Mouse (Mus musculus) WW6 (cell line): ENCODE measurements around the gene Sstr3.

Source experiments
- DNase-seq: peaks from one replicate; pipeline ENCODE4 v3.0.0-alpha.2; 2013; ENCODE audit warnings: low read depth, low spot score

The Sstr3 gene

DNA sequence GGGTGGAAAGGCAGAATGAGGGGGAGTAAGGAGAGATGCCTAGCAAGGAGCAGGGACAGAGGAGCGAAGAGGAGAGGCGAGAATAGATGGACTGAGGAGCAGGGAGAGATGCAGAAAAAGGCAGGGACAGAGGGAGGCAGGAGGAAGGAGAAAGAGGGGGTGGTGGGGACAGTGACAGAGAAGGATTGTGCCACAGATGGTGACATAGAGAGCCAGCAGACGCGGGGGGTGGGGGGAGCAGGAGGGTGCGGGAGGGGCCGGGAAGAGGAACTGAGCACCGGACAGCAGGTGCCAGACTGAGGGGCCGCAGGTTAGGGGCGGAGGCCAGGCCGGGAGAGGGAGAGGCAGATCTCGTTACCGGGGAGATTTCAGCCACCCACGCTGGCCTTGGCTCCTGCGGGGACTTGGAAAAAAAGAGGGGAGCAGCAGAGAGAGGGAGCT lies at the start of gene Sstr3:
Sstr3 (minus strand) TSS at position 125 of the 441 bp plus-strand sequence.
- DNase-seq: no peak

DNA sequence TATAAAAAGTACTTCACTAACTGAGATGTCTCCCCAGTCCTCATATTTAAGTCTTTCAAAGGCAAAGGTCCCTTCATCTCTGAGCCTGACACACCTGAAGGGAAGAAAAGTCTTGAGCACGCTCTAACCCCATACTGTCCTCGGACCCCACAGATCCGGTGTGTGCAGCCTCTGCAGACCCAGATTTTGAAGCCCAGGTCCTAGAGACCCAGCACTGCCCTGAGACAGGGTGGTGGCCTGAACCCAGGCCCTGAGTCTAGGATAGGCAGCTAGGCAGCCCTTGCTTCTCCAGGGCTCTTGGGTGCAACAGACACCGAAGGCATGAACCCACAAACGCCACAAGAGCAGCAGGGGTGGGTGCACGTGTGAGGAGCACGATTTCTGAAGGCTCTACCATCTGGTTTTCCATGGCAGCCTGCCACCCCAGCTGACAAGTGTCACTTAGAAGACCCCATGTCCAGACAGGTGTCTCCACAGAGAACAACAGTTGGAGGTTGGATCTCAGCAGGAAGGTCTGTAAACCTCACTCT lies 49.5 kb upstream of the Sstr3 start:
- DNase-seq: no peak

DNA sequence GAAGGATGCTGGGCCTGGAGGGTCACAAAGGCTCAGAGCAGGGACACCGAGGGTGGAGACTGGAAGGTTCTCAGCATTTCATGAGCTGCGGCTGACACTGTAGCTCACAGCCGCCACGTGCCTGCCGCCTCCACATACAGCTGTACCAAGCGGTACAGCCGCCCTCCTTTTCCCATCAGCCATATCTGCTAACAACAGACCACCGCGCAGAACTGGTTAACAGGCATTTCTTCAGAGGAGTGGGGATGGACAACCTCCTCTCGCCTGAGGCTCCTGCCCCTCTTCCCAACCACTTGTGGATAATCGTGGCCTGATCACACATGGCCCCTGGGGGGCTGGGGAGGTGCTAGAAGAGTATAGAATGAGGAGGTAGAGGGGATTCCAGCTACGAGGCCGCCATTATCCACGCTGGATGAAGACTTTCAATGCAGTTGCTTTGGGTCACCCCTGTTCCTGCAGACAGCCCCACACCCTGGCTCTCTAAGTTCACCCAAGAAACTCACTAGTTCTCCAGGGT lies 48.0 kb upstream of the Sstr3 start:
- no peak for DNase-seq

DNA sequence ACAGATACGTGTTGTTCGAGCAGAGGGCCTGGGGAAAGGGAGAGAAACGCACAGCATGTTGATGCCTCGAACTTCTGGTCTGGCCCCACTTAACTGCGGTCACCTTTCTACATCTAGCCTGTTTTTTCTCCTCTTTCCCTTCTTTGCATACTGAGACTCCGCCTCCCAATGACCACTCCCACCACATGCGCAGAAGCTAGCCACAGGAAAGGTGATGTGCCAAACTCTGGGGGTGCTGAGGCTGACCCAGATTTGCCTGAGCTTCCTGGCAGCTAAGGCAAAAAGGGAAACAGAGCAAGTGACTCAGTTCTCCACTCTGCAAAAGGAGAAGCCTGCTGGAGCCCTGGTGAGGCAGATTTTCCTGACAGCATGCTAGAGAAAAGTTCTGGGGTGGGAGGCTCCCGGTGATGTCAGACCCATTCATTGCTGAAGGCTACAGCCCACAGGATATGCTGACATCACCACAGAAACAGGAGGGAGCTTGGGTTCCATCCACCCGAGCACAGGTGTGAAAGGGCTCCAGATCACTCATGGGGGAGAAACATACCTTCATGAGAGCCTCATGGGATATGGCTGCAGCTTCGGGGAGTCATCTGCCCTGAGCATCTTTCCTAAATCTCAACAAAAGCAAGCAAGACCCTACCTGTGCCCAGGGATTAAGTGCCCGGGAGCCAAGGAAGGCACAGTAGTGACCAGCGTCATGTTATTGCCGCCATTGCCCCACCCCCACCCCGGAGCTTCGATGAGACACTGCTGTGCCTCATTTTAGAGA lies 47.4 kb upstream of the Sstr3 start:
- DNase-seq: no peak

- no peak for DNase-seq
Measured at GRCm38 (mm10) chr15:78590785-78591184, 46.3 kb upstream of the Sstr3 start.

DNA sequence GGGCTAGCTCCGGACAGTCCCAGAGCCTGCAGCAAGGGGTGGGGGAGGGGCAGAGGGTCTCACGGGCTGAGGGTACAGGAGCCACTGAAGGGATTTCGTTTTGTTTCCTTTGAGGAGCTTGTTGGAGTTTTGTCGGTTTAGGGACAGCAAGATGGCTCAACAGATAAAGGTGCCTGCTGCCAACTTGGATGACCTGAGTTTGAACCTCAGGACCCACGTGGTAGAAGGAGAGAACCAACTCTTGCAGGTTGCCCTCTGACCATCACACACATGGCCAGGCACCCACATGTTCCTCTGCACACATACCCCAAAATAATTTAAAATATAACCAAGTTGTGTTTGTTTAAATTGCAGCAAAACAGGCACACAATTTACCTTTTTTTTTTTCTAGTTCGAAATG lies 45.5 kb upstream of the Sstr3 start:
- no peak for DNase-seq

DNA sequence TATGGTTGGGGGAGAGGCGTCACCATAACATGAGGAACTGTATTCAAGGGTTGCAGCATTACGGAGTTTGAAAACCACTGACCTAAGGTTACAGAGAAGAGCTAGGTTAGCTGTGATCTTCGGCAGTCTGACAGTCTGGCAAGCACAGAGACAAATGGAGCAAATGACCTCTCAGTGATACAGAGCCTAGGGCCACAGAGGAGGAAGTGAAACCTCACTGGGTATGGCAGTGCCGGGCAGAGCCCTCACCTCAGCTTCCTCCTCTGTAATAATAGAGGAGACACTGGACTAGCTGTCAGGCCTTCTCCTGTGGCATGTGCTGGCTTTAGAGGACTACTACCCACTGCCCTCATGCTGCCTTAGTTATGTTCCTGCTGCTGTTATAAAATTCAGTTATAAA lies 44.4 kb upstream of the Sstr3 start:
- no peak for DNase-seq

DNA sequence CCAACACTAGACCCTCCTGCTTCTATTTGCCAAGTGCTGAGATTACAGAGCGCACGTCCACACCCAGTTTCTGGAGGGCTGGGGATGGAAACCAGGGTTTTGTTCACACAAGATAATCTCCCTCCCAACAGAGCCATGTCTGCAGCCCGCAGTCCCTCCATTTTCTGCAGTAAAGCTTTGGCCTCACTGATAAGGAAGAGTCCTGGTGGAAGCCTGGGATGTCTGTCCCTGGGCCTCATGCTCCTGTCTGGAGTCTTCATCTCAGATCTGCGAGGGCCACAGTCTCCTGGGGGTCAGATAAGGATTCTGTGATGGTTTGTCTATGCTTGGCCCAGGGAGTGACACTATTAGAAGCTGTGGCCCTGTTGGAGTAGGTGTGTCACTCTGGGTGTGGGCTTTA lies 43.6 kb upstream of the Sstr3 start:
- no peak for DNase-seq

- peak; percentile 57 for DNase-seq
Measured at GRCm38 (mm10) chr15:78587050-78587994, 42.8 kb upstream of the Sstr3 start.

- no peak for DNase-seq
Measured at GRCm38 (mm10) chr15:78585404-78585803, 40.9 kb upstream of the Sstr3 start.

DNA sequence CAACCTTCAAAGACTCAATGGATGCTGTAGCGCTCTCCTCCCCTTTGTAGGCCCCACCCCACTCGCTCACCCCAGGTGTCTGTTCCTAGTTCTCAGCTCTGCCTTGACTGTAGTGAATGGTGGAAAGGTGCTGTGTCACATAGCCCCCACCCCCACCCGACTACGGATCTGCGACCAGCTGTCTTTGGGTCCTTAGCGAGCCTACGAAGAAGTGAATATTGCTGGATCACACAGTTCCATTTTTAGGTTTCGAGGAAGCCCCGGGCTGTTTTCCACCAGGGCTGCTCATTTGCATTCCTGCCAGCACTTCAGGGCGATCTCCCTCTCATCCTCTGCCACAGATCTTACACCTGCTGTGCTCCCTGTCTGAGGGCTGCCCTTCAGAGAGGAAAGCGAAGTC lies 38.9 kb upstream of the Sstr3 start:
- DNase-seq: no peak

- DNase-seq: no peak
Measured at GRCm38 (mm10) chr15:78576284-78576810, 31.9 kb upstream of the Sstr3 start.

GRCm38 (mm10) chr15:78572658-78573397 lies 28.3 kb upstream of the Sstr3 start, which contains the start of gene Rac2:
Gene Rac2 (minus strand): TSS chr15:78572783.
- no peak for DNase-seq

DNA sequence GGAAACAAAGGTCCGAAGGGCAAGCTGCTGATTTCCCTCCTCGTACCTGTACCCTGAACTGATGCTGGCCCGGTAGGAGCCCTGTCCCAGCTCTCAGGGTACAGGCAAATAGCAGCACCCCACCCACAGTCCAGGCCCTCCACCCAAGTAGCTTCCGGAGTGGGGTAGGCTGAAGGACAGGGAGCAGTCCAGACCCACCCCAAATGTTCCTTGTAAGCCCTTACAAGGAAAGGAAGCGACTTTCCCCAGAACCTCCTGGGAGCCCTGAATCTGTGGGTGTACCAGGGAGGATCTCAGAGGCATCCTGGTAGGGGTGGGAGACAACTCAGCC lies 27.8 kb upstream of the Sstr3 start:
- DNase-seq: no peak

DNA sequence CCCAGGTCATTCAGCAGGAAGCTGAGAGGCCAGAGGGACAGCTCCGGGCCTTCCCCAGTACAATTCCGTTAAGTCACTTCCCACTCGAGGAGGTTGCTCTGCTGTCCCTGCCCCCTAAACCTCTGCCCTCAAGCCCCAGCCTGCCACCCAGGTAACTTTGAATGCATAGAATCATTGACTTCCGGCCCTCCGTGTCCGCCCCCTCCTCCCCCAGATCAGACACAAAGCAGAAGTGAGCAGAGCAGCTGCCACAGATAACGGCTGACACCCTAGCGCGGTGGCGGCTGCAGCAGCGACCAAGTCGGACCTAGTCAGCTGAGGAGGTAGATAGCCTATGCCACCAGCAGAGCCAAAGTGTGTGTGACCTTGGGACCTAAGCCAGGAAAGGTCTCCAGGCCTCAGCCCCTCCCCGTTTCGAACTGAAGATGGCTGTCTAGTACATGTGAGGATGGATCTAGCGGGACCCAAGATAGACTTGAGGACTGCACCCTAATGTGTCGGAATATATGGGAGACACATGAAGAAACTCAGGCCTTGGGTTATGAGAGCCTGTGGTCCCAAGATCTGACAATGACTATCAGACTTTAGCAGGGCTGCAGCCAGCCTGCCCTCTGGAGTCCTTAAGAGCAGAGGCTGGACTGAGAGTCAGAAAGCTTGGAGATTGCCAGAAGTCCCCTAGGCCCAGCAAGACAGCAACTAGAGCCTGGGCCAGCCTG lies 27.2 kb upstream of the Sstr3 start:
- no peak for DNase-seq

GRCm38 (mm10) chr15:78570170-78570569 lies 25.7 kb upstream of the Sstr3 start:
- no peak for DNase-seq

DNA sequence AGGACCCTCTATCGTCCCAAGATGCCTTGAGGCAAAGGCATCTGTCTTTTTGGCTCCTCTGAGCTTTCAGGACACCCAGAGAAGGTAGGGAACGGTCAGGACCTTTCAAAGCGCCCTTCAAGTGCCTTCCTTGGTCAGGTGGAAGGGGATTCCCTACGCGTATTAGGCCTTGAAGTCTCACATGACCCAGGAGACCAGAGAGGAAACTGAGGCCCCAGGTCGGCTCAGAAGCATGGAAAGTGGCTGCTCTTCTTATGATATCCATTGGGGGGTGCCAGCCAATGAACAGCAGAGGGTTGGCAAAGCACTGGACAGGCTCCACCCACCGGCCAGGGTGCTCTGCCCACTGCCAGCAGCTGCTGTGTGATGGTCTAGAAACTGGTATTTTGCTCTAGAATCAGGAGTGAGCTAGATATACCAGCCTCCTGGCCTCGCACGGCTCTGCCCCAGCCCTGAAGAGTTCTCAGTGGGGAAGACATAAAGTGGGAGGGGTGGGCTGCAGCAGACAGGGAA lies 23.2 kb upstream of the Sstr3 start:
- DNase-seq: no peak

DNA sequence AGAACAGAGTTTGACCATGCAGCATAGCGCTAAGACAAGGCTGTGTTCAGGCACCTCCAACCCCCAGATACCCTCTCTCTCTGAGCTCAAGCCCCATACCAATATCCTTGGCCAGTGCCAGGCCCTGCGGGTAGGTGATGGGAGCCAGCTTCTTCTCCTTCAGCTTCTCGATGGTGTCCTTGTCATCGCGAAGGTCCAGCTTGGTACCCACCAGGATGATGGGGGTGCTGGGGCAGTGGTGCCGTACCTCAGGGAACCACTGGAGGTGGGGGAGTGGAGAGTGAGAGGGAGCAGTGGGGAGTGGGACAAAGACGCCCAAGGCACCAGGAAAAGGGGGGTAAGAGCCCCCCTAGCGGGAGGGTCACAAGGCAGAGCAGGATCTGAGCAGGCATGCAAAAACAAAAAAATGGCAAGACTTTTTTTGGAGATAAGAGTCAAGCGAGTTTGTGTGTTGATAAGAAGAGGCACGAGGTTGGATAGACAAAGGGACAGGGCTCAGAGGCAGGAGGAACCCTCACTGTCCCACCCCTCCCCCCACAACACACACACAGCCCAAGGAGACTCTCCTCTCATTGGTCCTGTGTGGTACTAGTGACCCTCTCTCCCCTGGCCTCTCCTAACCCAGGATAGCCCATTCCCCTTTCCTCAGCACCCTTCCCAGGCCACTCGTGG lies 20.4 kb upstream of the Sstr3 start:
- DNase-seq: no peak

GRCm38 (mm10) chr15:78563937-78564336 lies 19.5 kb upstream of the Sstr3 start:
- no peak for DNase-seq

DNA sequence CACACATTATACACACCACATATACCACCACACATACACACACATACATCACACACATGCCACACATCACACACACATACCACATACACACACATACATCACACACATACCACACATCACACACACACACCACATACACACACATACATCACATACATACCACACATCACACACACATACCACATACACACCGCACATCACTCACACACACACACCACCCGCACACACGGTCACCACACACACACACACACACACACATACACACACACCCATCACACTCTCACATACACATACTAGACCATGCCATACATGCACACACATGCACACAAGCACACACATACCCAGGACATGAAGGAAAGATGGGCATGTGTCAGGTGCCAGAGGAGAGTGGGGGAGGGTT lies 18.9 kb upstream of the Sstr3 start:
- no peak for DNase-seq
